Mouse (Mus musculus) embryo, embryonic 11.5 days (tissue): ENCODE results near the gene Samhd1.

Source experiments
- DNase-seq: peaks from one replicate; pipeline ENCODE4 v3.0.0-alpha.2; 2012; ENCODE audit warnings: low read depth, low spot score

Samhd1 gene

GRCm38 (mm10) chr2:157099532-157100318 is 35.3 kb downstream of the Samhd1 start:
- no peak for DNase-seq

DNA sequence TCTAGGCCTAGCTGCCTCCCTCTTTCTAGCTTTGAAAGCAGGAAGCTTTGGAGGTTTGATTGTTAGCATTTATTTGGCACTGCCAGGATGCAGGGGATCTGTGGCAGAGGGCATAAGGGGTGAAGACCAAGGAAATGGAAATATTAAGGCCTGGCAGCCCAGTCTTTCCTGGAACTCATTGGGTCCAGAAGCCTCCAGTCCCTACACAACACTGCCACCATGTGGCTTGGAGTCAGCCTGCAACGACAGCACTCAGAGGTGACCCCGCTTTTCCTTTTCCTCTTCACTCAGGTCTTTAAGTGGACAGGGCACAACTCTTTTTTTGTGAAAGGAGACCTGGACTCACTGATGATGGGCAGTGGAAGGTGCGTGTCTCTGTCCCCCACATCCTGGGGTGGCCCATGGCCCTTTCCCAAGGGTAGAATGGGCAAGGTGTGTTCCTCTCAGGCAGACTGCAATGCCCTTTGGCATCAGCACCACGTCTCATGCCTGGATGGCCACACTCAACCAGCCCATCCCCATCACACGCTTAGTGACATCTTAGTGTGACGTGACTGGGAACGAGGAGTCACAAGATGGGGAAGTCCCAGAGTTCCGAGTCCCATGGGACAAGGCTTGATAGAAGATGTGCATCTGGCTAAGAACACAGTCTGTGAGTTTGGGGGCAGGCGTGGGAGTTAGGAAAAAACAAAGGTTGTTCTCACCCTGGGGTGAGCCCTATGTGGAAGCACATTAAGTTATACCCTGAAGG is 39.9 kb downstream of the Samhd1 start:
- peak; percentile 56 for DNase-seq

GRCm38 (mm10) chr2:157092024-157092423 is 43.0 kb downstream of the Samhd1 start:
- DNase-seq: no peak

DNA sequence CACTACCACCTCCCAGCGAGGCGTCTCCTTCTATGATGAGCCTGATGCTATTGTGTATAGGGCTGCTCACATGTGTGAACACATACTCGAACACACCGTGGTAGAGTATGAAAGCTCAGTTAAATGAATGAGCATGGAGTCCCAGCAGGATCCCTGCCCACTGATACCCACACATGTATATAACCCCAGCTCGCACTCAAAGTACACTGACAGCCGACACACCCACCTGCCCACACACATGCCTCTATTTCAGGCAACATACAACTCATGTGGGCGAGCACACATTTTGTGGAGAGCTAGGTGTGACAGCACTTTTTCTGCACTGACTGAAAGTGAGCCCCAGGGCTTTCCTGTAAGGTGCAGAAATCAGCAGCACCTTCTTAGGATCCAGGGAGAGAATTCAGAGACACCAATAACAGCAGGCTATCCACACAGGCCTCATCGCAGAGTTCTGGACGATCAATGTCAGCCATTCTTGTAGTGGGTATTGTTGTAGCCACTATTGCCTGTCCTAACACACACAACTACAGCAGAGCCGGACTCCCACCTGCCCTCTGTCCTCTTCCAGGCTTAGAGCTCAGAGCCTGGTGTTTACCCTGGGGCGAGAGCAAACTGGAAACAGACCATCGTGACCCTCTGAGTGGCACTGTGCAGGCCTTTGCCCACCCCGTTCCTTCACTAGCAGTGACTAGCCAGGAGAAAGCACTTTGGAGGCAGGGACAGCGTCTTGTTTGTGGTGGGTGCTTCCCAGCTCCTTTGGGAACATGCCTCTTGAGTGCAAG is 47.3 kb downstream of the Samhd1 start:
- DNase-seq: no peak

DNA sequence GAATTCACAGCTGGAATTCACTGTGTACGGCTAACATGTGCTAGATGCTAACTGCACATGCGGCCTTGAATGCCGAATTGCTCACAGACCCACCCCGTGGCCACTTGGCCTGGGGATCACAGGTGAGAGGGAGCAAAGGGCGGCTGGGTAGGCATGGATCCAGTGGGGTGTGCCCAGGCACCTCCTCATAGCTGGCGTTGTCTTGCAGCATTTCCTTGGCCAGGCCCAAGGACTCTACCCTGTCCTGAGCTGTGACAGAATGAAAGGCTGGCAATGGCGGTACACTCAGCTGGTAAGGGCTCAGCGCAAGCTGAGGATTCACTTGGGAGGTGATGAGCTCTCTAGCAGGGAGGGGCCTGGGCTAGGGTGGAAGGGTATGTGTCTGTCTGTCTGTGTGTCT is 48.3 kb downstream of the Samhd1 start, which contains the start of gene Tldc2:
Tldc2 (plus strand) TSS at position 260 of the 400 bp plus-strand sequence.
- DNase-seq: no peak

GRCm38 (mm10) chr2:157084831-157085585 is 50.1 kb downstream of the Samhd1 start:
- DNase-seq: no peak

DNA sequence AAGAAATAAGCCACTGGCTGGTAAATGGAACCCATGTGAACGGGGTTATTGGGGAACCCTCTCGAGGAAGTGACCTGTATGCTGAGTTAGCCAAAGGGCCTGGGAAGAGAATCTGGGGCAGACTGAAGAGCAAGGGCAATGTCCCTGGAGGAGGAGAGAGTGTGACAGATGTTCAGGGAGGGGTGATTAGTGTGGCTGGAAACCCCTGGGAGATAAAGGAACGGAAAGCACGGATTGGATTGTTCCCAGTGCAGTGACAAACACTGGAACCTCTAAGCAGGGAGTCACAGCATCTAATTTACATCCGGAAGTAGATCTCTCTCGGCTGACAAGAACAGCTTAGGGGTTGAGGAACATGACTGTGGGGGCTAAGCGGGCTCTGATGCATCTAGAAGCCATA is 53.1 kb downstream of the Samhd1 start:
- DNase-seq: no peak

DNA sequence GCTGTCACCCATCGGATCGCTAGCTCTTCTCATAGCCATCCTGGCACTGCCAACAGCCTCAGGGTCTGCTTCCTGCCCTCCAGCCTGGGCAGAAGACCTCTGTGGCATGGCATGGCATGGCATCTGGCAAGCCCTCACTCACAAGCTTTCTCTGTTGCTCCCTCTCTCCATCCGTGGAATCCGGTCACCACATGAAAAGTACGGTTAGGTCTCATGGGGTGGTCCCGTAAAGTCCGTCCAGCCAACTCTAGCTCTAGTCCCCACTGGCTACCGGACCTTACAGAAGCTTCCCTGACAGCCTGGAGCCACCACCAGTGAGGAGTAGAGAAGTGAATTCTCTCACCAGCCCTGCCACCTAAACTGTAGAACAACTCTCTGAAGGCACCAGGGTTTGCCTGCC is 53.7 kb downstream of the Samhd1 start:
- no peak for DNase-seq

DNA sequence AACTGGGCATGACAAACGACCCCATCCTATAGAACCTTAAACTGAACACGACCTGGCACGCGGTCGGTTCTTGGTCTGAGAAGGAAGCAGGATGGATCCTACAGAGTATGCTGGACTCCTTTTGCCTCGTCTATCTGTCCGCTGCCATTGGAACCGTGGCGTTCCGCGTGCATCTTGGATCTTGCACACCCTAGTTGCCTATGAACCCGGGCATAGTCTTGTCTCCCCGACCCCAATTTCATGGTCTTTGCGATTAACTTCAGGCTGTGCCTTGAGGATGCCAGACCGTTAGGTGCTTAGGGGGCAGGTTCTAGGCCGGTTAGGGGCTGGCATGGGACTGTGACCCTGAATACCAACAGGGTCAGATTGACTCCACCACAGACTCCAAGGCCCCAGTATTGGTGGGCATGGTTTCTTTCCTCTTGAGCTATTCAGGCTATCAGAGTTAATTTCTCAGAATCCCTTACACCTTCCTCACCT is 55.3 kb downstream of the Samhd1 start:
- no peak for DNase-seq

GRCm38 (mm10) chr2:157078793-157079700 is 56.0 kb downstream of the Samhd1 start, which contains the start of gene Soga1:
TSS of gene Soga1 (minus strand) at chr2:157079254.
- peak; percentile 79 for DNase-seq

DNA sequence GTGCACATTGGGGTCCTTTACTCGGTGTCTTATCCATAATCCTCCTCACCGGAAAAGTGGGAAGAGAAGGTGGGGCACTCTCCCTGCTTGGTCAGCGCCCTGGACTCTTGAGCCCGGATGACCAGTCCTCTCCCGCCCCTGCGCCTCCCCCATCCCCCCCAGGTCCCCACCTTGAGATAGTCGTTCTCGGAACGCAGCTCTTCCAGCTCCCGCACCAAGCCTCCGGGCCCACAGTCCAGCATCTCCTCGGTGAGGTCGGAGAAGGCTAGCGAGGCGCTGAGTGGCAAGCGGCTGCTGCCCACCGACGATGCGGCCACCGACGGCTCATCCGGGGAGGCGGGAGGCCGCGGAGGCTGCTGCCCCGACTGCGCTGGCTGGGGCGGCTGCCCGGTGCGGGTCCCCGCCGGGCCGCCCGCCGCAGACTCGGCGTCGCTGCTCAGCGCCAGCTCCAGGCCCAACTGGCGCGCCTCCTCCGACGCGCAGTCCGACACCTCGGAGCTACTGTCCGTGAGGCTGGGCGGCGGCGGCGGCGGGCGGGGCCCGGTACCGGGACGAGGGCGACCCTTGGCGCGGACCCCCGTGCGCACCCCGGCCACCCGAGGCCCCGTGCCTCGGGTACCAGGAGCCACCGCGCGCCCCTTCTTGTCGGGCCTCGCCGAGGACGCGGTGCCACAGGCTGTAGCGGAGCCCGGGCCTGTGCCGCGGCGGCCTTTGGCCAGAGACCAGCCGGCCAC is 56.8 kb downstream of the Samhd1 start:
- DNase-seq: no peak

DNA sequence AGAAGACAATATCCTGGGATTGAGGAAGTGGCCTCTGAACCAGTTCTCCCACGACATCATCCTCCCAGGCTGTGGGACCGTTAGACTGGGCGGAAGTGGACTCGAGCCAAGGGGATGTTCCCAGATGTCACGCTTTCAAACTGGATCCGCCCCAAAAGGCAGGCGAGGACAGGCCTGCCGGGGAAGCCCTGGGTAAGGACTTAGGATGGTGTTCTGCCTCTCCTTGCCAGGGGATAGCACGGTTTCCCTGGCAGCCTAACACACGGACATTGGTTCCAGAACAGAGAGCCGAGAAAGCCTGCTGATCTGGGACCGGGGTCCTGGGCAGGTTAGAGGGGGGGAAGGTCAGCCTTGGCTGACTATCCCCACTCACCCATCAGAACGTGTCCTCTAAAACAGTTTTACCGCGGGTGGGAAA is 57.4 kb downstream of the Samhd1 start:
- no peak for DNase-seq

- DNase-seq: no peak
Measured at GRCm38 (mm10) chr2:157077160-157077559, 57.9 kb downstream of the Samhd1 start.

- DNase-seq: no peak
Measured at GRCm38 (mm10) chr2:157076585-157076984, 58.5 kb downstream of the Samhd1 start.

GRCm38 (mm10) chr2:157075685-157076084 is 59.4 kb downstream of the Samhd1 start:
- DNase-seq: no peak

GRCm38 (mm10) chr2:157075226-157075625 is 59.8 kb downstream of the Samhd1 start:
- no peak for DNase-seq

DNA sequence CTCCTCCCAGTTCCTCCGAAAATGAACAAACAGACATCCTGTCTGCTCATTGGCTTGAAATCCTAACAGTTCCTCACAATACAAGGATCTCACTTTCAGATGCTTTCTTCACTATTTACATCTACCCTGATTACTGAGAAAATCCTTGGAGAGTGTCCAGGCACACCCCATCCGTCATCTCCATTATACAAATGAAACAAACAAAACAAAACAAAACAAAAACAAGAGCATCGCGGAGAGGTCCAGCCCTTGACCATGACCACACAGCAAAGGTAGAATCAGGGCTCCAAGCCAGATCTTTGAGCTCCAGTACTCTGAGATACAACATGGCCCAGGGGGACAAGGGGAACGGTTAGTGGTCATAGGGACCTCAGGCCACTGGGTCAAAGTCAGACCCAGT is 60.3 kb downstream of the Samhd1 start:
- no peak for DNase-seq

GRCm38 (mm10) chr2:157074186-157074724 is 60.8 kb downstream of the Samhd1 start:
- no peak for DNase-seq
